Mouse (Mus musculus): ENCODE results near the gene Stk24.

GRCm38 (mm10) chr14:121385440-121385839 lies 5.6 kb upstream of the Stk24 start:
- TF ChIP-seq POLR2A (IDR thresholded peaks at IDR 0.05; ENCODE audit: control insufficient read depth in 1 of 2, insufficient read depth in 1 of 2, low read depth in 1 of 2, low read length in 2 of 2, poor library complexity in 1 of 2) = no peak
- no peak for TF ChIP-seq MYB (IDR thresholded peaks at IDR 0.05; ENCODE audit: low read depth, low read length)
- TF ChIP-seq CTCF (IDR thresholded peaks at IDR 0.05 in 2 of 3, conservative IDR thresholded peaks at IDR 0.05 in 1 of 3; ENCODE audit: control insufficient read depth in 1 of 3, insufficient read depth in 1 of 3, low read depth in 2 of 3, low read length in 3 of 3, poor library complexity in 1 of 3, severe bottlenecking in 1 of 3) = no peak
- TF ChIP-seq TBP (IDR thresholded peaks at IDR 0.05; ENCODE audit: low read depth, low read length) = no peak
- no peak for TF ChIP-seq ZNF384 (IDR thresholded peaks at IDR 0.05; ENCODE audit: low read depth, low read length)
- no peak for TF ChIP-seq MAZ (IDR thresholded peaks at IDR 0.05; ENCODE audit: low read depth, low read length)
- no peak for TF ChIP-seq NRF1 (IDR thresholded peaks at IDR 0.05; ENCODE audit: insufficient read depth, low read depth, low read length, poor library complexity, severe bottlenecking)
